Mouse (Mus musculus): ENCODE results near the gene Agl. TPM values are rescaled to one million over a fixed set of nuclear protein-coding genes. Genes with fewer than 3 reads are reported as not detected.
"Not testable (repeated sequence)": the region's sequence is repeated elsewhere in the genome, so short reads cannot be mapped to it uniquely, and the experiment has no call there.

Agl gene
- polyA plus RNA-seq, 1 experiment from 2014 or later: 14.6 TPM

- no peak overlapping the region for H3K27ac ChIP-seq (ENCODE audit: low read depth)
These were observed 22.1 kb downstream of the Agl start for GRCm38 (mm10) chr3:116785820-116786219.

GRCm38 (mm10) chr3:116784811-116785210, 23.2 kb downstream of the Agl start:
- Histone ChIP-seq H3K4me2 (ENCODE audit: low read length) (no peak overlapping the region), H3K4me1 (replicated peaks; ENCODE audit: control insufficient read depth, insufficient read depth, low read length) (no peaks in the 10 kb centered on the region), H3K27me3 (replicated peaks; ENCODE audit: control insufficient read depth, insufficient read depth, low read length) (no peaks in the 10 kb centered on the region), H3K36me3 (ENCODE audit: control insufficient read depth, insufficient read depth, low read length) (peaks cover 76% of the 10 kb centered on the region), H3K9me3 (ENCODE audit: control insufficient read depth, low read length) (no peaks in the 10 kb centered on the region), H3K4me3 (ENCODE audit: low read depth, low read length) (no peak overlapping the region), H3K9ac (ENCODE audit: low read length) (no peak overlapping the region), H3K27ac (ENCODE audit: low read depth) (no peak overlapping the region)
- no peak for ATAC-seq (replicated peaks; ENCODE audit: low FRiP score, low TSS enrichment, low read depth)
- no peak for DNase-seq (ENCODE audit: low spot score)
- WGBS: 91% methylated on average over 8 of the region's 8 CpGs

More at GRCm38 (mm10) chr3:116785820-116786219, 22.1 kb downstream of the Agl start:
- H3K9ac ChIP-seq (ENCODE audit: low read length): no peak overlapping the region
- H3K4me3 ChIP-seq (ENCODE audit: low read depth, low read length): no peak overlapping the region
- H3K27me3 ChIP-seq (replicated peaks; ENCODE audit: control insufficient read depth, insufficient read depth, low read length): no peaks in the 10 kb centered on the region
- no peak for DNase-seq (ENCODE audit: low spot score)
- H3K4me1 ChIP-seq (replicated peaks; ENCODE audit: control insufficient read depth, insufficient read depth, low read length): no peaks in the 10 kb centered on the region
- no peak overlapping the region for H3K4me2 ChIP-seq (ENCODE audit: low read length)
- peaks cover 75% of the 10 kb centered on the region for H3K36me3 ChIP-seq (ENCODE audit: control insufficient read depth, insufficient read depth, low read length)
- no peak for ATAC-seq (replicated peaks; ENCODE audit: low FRiP score, low TSS enrichment, low read depth)
- no peaks in the 10 kb centered on the region for H3K9me3 ChIP-seq (ENCODE audit: control insufficient read depth, low read length)
- WGBS: 95% methylated on average over 8 of the region's 8 CpGs

GRCm38 (mm10) chr3:116784290-116784689, 23.7 kb downstream of the Agl start:
- no peak overlapping the region for H3K9ac ChIP-seq (ENCODE audit: low read length)
- 73% methylated on average over 12 of the region's 12 CpGs for WGBS
- H3K36me3 ChIP-seq (ENCODE audit: control insufficient read depth, insufficient read depth, low read length): peaks cover 79% of the 10 kb centered on the region
- ATAC-seq (replicated peaks; ENCODE audit: low FRiP score, low TSS enrichment, low read depth) (no peak), DNase-seq (ENCODE audit: low spot score) (no peak)
- no peak overlapping the region for H3K4me2 ChIP-seq (ENCODE audit: low read length)
- H3K27ac ChIP-seq (ENCODE audit: low read depth): no peak overlapping the region
- H3K4me3 ChIP-seq (ENCODE audit: low read depth, low read length): no peak overlapping the region
- H3K9me3 ChIP-seq (ENCODE audit: control insufficient read depth, low read length): no peaks in the 10 kb centered on the region
- H3K4me1 ChIP-seq (replicated peaks; ENCODE audit: control insufficient read depth, insufficient read depth, low read length): no peaks in the 10 kb centered on the region
- no peaks in the 10 kb centered on the region for H3K27me3 ChIP-seq (replicated peaks; ENCODE audit: control insufficient read depth, insufficient read depth, low read length)

- Histone ChIP-seq H3K4me3 (ENCODE audit: low read depth, low read length) (no peak overlapping the region), H3K27ac (ENCODE audit: low read depth) (no peak overlapping the region), H3K9me3 (ENCODE audit: control insufficient read depth, low read length) (no peaks in the 10 kb centered on the region), H3K36me3 (ENCODE audit: control insufficient read depth, insufficient read depth, low read length) (peaks cover 80% of the 10 kb centered on the region), H3K27me3 (replicated peaks; ENCODE audit: control insufficient read depth, insufficient read depth, low read length) (no peaks in the 10 kb centered on the region), H3K4me2 (ENCODE audit: low read length) (no peak overlapping the region), H3K4me1 (replicated peaks; ENCODE audit: control insufficient read depth, insufficient read depth, low read length) (no peaks in the 10 kb centered on the region), H3K9ac (ENCODE audit: low read length) (no peak overlapping the region)
- 84% methylated on average over 2 of the region's 2 CpGs for WGBS
- DNase-seq (ENCODE audit: low spot score) (no peak), ATAC-seq (replicated peaks; ENCODE audit: low FRiP score, low TSS enrichment, low read depth) (no peak)
These were observed 31.0 kb downstream of the Agl start for GRCm38 (mm10) chr3:116776961-116777360.

- Histone ChIP-seq H3K9ac (ENCODE audit: low read length) (no peak overlapping the region), H3K27ac (ENCODE audit: low read depth) (no peak overlapping the region), H3K4me2 (ENCODE audit: low read length) (no peak overlapping the region), H3K27me3 (replicated peaks; ENCODE audit: control insufficient read depth, insufficient read depth, low read length) (no peaks in the 10 kb centered on the region), H3K36me3 (ENCODE audit: control insufficient read depth, insufficient read depth, low read length) (peaks cover 60% of the 10 kb centered on the region), H3K9me3 (ENCODE audit: control insufficient read depth, low read length) (no peaks in the 10 kb centered on the region), H3K4me3 (ENCODE audit: low read depth, low read length) (no peak overlapping the region), H3K4me1 (replicated peaks; ENCODE audit: control insufficient read depth, insufficient read depth, low read length) (no peaks in the 10 kb centered on the region)
- 81% methylated on average over 12 of the region's 12 CpGs for WGBS
- ATAC-seq (replicated peaks; ENCODE audit: low FRiP score, low TSS enrichment, low read depth) (no peak), DNase-seq (ENCODE audit: low spot score) (no peak)
These were observed 34.1 kb downstream of the Agl start for GRCm38 (mm10) chr3:116773836-116774235.

- ATAC-seq (replicated peaks; ENCODE audit: low FRiP score, low TSS enrichment, low read depth) (0 out of 2 replicates have a peak, but pooled peaks have one; percentile 15), DNase-seq (ENCODE audit: low spot score) (no peak)
- Histone ChIP-seq H3K4me1 (replicated peaks; ENCODE audit: control insufficient read depth, insufficient read depth, low read length) (no peaks in the 10 kb centered on the region), H3K4me3 (ENCODE audit: low read depth, low read length) (no peak overlapping the region), H3K27ac (ENCODE audit: low read depth) (no peak overlapping the region), H3K36me3 (ENCODE audit: control insufficient read depth, insufficient read depth, low read length) (peaks cover 40% of the 10 kb centered on the region), H3K4me2 (ENCODE audit: low read length) (no peak overlapping the region), H3K27me3 (replicated peaks; ENCODE audit: control insufficient read depth, insufficient read depth, low read length) (no peaks in the 10 kb centered on the region), H3K9ac (ENCODE audit: low read length) (no peak overlapping the region), H3K9me3 (ENCODE audit: control insufficient read depth, low read length) (no peaks in the 10 kb centered on the region)
- WGBS: 73% methylated on average over 2 of the region's 2 CpGs
These were observed 36.4 kb downstream of the Agl start for GRCm38 (mm10) chr3:116771597-116771996.

GRCm38 (mm10) chr3:116766963-116767362, 41.0 kb downstream of the Agl start:
- not testable (repeated sequence) for ATAC-seq (replicated peaks; ENCODE audit: low FRiP score, low TSS enrichment, low read depth); H3K4me3 ChIP-seq (ENCODE audit: low read depth, low read length); H3K4me2 ChIP-seq (ENCODE audit: low read length); H3K9me3 ChIP-seq (ENCODE audit: control insufficient read depth, low read length); H3K27ac ChIP-seq (ENCODE audit: low read depth); H3K9ac ChIP-seq (ENCODE audit: low read length); DNase-seq (ENCODE audit: low spot score); H3K27me3 ChIP-seq (replicated peaks; ENCODE audit: control insufficient read depth, insufficient read depth, low read length); H3K4me1 ChIP-seq (replicated peaks; ENCODE audit: control insufficient read depth, insufficient read depth, low read length)
- peaks cover 20% of the 10 kb centered on the region for H3K36me3 ChIP-seq (ENCODE audit: control insufficient read depth, insufficient read depth, low read length)
- WGBS: 90% methylated on average over 7 of the region's 7 CpGs

- H3K36me3 ChIP-seq (ENCODE audit: control insufficient read depth, insufficient read depth, low read length): peaks cover 45% of the 10 kb centered on the region
- no peak for ATAC-seq (replicated peaks; ENCODE audit: low FRiP score, low TSS enrichment, low read depth)
- H3K27ac ChIP-seq (ENCODE audit: low read depth): no peak overlapping the region
- no peak overlapping the region for H3K4me2 ChIP-seq (ENCODE audit: low read length)
- 92% methylated on average over 8 of the region's 8 CpGs for whole genome bisulfite sequencing
- H3K4me3 ChIP-seq (ENCODE audit: low read depth, low read length): no peak overlapping the region
- no peaks in the 10 kb centered on the region for H3K9me3 ChIP-seq (ENCODE audit: control insufficient read depth, low read length)
- no peak overlapping the region for H3K9ac ChIP-seq (ENCODE audit: low read length)
- no peaks in the 10 kb centered on the region for H3K27me3 ChIP-seq (replicated peaks; ENCODE audit: control insufficient read depth, insufficient read depth, low read length)
- H3K4me1 ChIP-seq (replicated peaks; ENCODE audit: control insufficient read depth, insufficient read depth, low read length): no peaks in the 10 kb centered on the region
- DNase-seq (ENCODE audit: low spot score): no peak
These were observed 55.1 kb downstream of the Agl start for GRCm38 (mm10) chr3:116752818-116753217.

GRCm38 (mm10) chr3:116751191-116751860, 56.6 kb downstream of the Agl start:
- Histone ChIP-seq H3K36me3 (ENCODE audit: control insufficient read depth, insufficient read depth, low read length) (peaks cover 37% of the 10 kb centered on the region), H3K9ac (ENCODE audit: low read length) (no peak overlapping the region), H3K4me3 (ENCODE audit: low read depth, low read length) (no peak overlapping the region), H3K9me3 (ENCODE audit: control insufficient read depth, low read length) (no peaks in the 10 kb centered on the region), H3K27ac (ENCODE audit: low read depth) (no peak overlapping the region), H3K4me2 (ENCODE audit: low read length) (no peak overlapping the region), H3K27me3 (replicated peaks; ENCODE audit: control insufficient read depth, insufficient read depth, low read length) (no peaks in the 10 kb centered on the region), H3K4me1 (replicated peaks; ENCODE audit: control insufficient read depth, insufficient read depth, low read length) (no peaks in the 10 kb centered on the region)
- ATAC-seq (replicated peaks; ENCODE audit: low FRiP score, low TSS enrichment, low read depth): no peak
- WGBS: 82% methylated on average over 4 of the region's 4 CpGs
- DNase-seq (ENCODE audit: low spot score): no peak

Measured in intestine, embryonic 14.5 days (tissue).